Mouse (Mus musculus): ENCODE results near the gene Aire. TPM values are rescaled to one million over a fixed set of nuclear protein-coding genes. Genes with fewer than 3 reads are reported as not detected.
A peak's percentile ranks its signal among the peaks of the same experiment; 100 is the strongest.

Gene Aire
- total RNA-seq, 2 experiments from 2014 or later = 0.36 to 0.50 TPM

DNA sequence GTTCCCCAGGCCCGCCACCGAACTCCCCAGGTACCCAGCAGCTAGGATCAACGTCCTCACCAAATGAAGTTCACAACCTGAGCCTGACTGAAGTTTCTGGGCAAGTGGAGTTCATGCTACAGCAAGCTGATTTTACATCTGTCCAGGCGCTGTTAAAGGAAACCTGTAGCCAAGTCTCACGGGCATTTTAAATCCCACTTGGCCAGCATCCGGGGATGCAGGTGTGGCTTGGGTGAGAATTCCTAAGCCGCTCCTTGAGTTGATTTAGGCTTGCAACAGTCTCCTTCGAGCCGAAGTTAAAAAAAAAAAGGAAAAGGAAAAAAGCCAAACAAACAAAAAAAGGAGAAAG, 33.5 kb downstream of the Aire start, which contains the start of gene Pfkl:
Gene Pfkl (minus strand): TSS at position 139 of the 349 bp plus-strand sequence.
- no peak for DNase-seq (ENCODE audit: low spot score in 2 of 2)

DNA sequence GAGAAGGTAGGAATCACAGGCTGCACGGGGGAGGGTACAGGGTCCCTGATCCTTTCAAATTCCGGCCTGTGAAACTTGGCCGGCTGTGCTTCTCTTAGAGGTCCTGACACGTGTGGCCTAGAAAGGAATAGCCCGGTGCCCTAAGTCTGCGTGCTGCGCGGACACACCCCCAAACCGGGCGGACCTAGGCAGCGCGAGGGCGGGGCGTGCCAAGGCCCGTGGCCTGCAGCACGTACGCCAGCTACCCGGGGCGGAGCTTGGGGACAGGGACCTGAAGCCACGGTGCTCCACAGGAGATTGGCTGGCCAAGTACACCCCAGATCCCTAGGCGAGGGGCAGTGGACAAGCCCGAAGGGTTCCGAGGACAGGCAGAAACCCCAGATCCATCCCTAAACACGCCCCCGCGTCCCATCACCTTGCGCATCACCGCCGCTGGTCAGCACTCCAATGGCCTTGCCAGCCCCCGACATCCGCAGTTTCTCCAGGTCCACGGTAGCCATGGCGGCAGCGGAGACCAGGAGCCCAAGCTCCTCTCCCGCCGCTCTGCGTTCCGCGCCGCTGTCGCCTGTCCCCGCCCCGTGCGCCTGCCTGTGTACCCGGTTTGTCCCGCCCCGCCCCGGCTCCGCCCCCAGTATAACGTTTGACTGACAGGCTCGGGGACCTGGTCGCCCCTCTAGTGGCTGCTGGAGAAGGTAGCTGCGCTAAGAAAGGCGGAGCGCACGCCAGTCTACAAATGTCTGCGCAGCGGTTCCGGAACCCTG, 34.0 kb downstream of the Aire start:
- peak; percentile 90 to 94 for DNase-seq (ENCODE audit: low spot score in 2 of 2)

DNA sequence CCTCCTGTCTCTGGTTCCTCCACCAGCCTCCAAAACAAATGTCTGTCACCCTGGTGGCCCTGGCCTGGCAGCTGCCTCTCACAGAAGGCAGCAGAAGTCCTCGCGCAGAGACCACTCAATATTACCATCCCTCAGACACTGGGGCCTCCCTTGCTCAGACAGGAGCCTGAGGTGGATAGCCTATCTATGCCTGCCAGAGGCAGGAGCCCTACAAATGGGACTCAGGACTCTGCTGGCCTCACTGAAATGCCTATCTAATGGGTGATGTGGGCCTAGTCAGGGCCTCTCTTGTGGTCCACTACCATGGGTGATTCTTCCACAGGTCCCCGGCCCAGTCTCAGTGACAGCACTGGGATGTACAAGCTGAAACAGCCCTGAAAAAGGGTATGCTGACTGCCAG, 35.2 kb downstream of the Aire start:
- no peak for DNase-seq (ENCODE audit: low spot score in 2 of 2)

DNA sequence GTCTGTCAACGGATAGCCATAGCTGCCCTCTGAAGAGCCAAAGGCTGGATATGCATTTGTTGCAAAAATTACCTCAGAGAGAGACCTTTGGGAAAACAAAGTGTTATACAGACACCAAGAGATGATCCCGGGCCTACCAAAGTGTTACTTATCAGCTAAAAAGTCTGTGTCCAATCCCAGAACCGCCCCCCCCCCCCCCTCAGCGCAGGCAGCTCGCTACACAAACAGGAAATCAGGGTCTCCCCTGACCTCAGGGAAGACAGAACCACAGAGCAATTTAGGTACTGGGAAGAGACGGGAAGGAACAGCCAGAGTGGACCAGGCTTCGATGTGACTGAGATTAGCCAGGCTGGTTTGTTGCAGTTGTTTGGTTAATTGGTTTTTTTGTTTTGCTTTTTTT, 36.2 kb downstream of the Aire start:
- no peak for DNase-seq (ENCODE audit: low spot score in 2 of 2)

DNA sequence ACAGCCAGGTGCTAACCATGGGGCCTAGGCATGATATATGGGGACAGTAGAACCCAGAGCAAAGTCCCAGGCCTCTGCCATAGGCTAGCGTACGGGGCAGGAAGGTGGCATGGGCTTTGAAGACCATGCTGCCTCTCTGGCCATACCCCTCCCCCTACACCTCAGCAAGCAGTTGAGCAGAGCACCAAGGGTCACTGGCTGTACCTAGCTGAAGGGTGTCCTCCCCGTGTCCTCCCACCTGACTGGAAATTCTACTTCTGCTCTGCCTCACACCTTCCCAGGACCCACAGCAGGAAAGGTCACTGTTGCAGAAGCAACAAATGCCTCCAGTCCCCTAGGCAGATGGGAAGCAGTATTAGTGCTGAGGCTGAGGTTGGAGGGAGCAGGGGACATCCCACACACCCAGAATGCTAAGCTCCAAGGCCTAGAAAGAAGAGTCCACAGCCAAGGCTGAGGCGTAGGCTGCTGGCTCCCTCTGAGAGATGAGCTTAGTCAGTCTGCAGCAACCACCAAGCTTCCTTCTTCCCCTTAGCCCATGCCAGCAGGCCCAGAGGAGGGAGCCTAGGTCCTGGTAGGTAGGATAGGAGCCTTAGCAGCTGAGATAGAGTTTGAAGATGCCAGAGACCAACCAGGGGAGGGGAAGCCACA, 37.5 kb downstream of the Aire start:
- no peak for DNase-seq (ENCODE audit: low spot score in 2 of 2)

DNA sequence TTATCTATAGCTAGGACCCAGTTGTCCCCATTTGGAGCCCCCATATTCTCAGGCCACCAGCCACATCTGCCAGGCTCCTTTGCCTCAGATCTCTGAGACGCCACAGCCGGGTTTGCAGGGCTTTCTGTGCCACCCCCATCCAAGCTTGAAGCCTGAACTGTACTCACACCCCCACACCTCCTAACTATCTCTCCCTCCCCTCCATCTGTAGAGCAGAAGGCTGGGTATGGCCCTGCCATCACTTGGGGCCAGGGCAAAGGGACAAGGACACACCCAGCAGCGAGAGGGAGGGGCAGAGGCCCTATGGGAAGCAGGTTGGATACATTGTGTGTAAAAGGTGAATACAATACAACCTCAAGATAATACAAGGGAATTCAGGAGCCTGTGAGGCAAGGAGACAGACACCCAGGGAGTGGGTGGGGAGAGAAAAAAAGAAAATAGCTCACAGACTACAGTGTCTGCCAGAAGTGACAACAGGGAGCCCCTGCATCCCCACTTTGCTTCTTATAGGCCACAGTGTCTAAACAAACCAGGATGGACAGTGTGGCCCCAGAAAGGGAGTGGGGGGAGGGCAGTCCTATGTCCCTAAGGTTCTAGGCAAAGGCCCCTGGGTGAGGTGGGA, 38.8 kb downstream of the Aire start:
- DNase-seq (ENCODE audit: low spot score in 2 of 2) = no peak

DNA sequence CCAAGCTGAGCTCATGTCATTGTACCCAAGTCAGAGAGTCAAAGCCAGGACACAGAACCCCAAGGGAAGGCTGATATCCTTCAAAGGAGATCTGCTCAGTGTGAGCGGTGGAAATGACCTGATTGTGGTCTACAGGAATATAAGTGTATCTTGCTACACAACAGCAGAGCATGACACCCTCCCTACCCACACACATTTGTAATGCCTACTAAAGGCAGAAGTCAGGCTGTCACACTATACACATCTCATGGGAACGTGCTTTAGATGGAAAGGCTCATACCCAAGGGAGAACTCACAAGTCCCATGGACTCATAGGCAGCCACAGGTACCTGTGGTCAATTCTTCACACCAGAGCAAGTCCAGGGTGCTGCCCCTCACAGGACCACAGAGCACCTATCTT, 41.1 kb downstream of the Aire start:
- DNase-seq (ENCODE audit: low spot score in 2 of 2) = no peak

DNA sequence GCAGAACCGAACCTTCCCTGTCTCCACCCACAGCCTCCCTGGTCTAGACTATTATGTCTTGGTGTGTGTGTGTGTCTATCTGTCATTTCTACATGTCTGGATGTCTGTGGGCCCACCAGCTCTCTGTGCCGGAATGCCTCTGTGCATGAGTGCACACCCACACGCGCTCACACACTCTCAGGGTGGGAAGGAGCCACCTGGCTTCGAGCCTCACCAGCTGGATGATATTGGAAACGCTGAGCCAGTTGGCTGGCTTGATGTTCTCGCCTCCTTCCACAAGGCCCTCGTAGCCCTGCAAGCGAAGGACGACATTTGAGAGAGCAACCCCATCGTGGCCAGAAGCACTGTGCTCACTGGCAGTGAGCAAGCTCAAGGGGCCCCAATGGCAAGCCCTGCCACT, 41.6 kb downstream of the Aire start:
- peak; percentile 74 to 77 for DNase-seq (ENCODE audit: low spot score in 2 of 2)

DNA sequence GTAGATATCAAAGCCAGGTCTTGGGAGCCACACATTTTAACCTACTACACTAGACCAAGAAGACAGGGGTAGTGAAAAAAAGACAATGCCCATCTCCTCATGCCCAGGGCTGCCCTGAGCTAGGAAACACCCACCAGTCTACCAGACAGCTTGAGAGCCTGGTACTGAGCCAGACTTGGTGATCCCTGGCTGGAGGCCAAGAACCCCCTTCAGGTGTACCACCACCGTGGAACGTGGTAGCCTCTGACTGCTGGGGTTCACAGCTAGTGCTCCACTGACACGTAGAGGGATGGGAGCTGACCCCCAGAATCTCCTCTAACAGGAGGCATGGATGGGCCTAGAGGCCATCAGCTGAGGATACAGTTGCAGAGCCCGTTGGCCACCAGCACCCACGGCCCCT, 43.2 kb downstream of the Aire start:
- DNase-seq (ENCODE audit: low spot score in 2 of 2) = no peak

DNA sequence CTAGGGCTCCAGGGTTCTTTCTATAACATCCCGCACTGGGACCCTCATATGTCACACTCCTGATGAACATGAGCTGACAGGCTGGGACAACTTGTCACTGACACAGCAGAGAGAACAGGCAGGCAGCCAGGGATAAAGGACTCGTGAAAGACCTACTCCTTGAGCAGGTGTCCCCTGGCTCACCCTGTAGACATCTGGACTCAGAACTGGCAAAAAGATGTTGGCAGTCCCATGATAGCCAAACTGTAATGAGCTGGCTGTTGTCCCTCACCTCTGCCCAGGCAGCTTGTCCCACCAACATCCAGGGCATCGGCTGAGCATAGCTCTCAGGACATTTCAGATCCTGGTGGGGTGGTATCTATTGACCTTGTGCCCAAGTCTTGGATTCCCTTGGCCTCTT, 47.8 kb downstream of the Aire start:
- DNase-seq (ENCODE audit: low spot score in 2 of 2) = no peak

DNA sequence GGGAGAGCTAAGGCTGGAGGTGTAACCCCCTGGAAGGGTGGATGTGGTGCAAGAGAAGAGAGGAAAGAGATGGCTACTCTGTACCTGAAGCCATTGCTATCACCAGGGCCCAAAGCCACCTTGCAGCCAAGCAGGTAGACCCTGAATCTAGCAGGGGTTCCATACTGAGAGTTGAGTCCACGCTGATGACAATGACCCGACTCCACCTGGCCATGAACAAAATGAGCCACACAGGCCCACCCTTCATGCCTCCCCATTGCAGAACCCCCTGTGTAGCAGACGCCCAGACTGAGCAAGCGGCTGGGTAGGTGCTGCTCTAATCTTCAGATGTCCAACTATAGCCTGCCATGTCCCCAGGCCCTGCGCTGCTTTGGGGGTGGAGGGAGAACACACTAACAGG, 57.6 kb downstream of the Aire start:
- no peak for DNase-seq (ENCODE audit: low spot score in 2 of 2)

DNA sequence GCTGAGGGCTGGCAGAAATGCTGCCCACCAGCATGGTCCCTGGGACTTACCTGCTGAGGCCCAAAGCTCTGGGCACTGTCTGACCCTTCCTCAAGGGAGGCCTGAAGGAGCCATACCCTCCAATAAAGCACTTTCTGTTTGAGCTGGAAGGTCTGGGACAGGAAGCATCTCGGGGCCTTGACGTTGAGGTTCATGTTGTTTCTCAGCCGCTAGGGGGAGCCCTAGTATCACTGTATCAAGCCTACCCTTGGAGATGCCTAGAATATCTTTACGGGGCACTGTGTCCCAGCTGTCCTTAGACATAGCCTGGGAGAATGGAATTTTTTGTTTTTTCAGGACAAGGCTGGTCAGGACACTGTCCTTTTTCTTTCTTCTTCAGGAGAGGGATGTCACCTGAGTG, 58.8 kb downstream of the Aire start:
- peak; percentile 80 to 86 for DNase-seq (ENCODE audit: low spot score in 2 of 2)

Other genes with a start within 250 kb of the Aire start
- not detected for gene Gm9639, start 248.5 kb downstream of the Aire start, total RNA-seq (2021)
- not detected for gene Gm19668, start 244.5 kb downstream of the Aire start, total RNA-seq (2021)
- gene Gm9507, start 231.8 kb downstream of the Aire start, total RNA-seq (2021) = not detected
- not detected for gene Gm2696, start 228.9 kb downstream of the Aire start, total RNA-seq (2021)
- gene Krtap10-4, start 216.5 kb downstream of the Aire start, total RNA-seq (2021) = not detected
- gene Krtap10-10, start 207.7 kb downstream of the Aire start, total RNA-seq (2021) = not detected
- gene Gm36176, start 196.8 kb downstream of the Aire start, total RNA-seq (2021) = not detected
- not detected for gene Gm10318, start 190.8 kb downstream of the Aire start, total RNA-seq (2021)
- not detected for gene Gm3285, start 181.6 kb downstream of the Aire start, total RNA-seq (2021)
- gene Lrrc3, start 141.1 kb downstream of the Aire start, total RNA-seq (2021) = 10 to 100 TPM; 19.2 to 20.6 TPM
- 10 to 100 TPM; 26.0 to 27.3 TPM for gene Trpm2, start 73.0 kb downstream of the Aire start, total RNA-seq (2021)
- gene 1810043G02Rik, start 65.1 kb downstream of the Aire start, total RNA-seq (2021) = 10 to 100 TPM; 32.7 to 42.5 TPM
- gene Pfkl, start 33.5 kb downstream of the Aire start, total RNA-seq (2021) = 100 to 1,000 TPM; 112 to 116 TPM
- not detected for gene Dnmt3l, start 1.7 kb downstream of the Aire start, total RNA-seq (2021)
- 1 to 10 TPM; 2.6 to 3.5 TPM for gene Icosl, start 25.7 kb upstream of the Aire start, total RNA-seq (2021)
- gene D10Jhu81e, start 126.2 kb upstream of the Aire start, total RNA-seq (2021) = 10 to 100 TPM; 90.8 to 97.1 TPM
- 10 to 100 TPM; 18.1 to 21.0 TPM for gene Pwp2, start 141.5 kb upstream of the Aire start, total RNA-seq (2021)
- gene Trappc10, start 201.0 kb upstream of the Aire start, total RNA-seq (2021) = 10 to 100 TPM; 74.0 to 78.5 TPM